Mouse (Mus musculus): ENCODE measurements around the gene Hsf2bp. TPM values are rescaled to one million over a fixed set of nuclear protein-coding genes. Genes with fewer than 3 reads are reported as not detected.
"Not testable (repeated sequence)": the region's sequence is repeated elsewhere in the genome, so short reads cannot be mapped to it uniquely, and the experiment has no call there.

The Hsf2bp gene
- polyA plus RNA-seq, 1 experiment from 2014 or later, result 0.44 TPM

- ATAC-seq (replicated peaks; ENCODE audit: insufficient number of reproducible peaks, low FRiP score, low TSS enrichment), result not testable (repeated sequence)
These were observed 28.6 kb upstream of the Hsf2bp start for GRCm38 (mm10) chr17:32064762-32065161.

GRCm38 (mm10) chr17:32063654-32064053 is 27.5 kb upstream of the Hsf2bp start:
- Histone ChIP-seq H3K9ac (ENCODE audit: low read depth, low read length) (no peak overlapping the region), H3K4me3 (ENCODE audit: low read depth, low read length) (no peak overlapping the region), H3K4me2 (no peak overlapping the region), H3K4me1 (ENCODE audit: control insufficient read depth, insufficient read depth, low read length) (peaks cover 7% of the 10 kb centered on the region; the same call in 1 of the 2 replicates), H3K27ac (ENCODE audit: low read depth, low read length) (no peak overlapping the region), H3K27me3 (ENCODE audit: control insufficient read depth, insufficient read depth, low read length) (no peaks in the 10 kb centered on the region), H3K9me3 (replicated peaks; ENCODE audit: control insufficient read depth, low read length) (no peaks in the 10 kb centered on the region), H3K36me3 (ENCODE audit: control insufficient read depth, insufficient read depth, low read length) (peaks cover 15% of the 10 kb centered on the region)
- WGBS (ENCODE audit: insufficient replicate concordance), result 46% methylated on average over 2 of the region's 2 CpGs
- no peak for ATAC-seq (replicated peaks; ENCODE audit: insufficient number of reproducible peaks, low FRiP score, low TSS enrichment)

More at GRCm38 (mm10) chr17:32064762-32065161, 28.6 kb upstream of the Hsf2bp start:
- not testable (repeated sequence) for H3K4me1 ChIP-seq (ENCODE audit: control insufficient read depth, insufficient read depth, low read length); H3K27me3 ChIP-seq (ENCODE audit: control insufficient read depth, insufficient read depth, low read length); H3K4me3 ChIP-seq (ENCODE audit: low read depth, low read length); H3K9me3 ChIP-seq (replicated peaks; ENCODE audit: control insufficient read depth, low read length); H3K9ac ChIP-seq (ENCODE audit: low read depth, low read length); H3K27ac ChIP-seq (ENCODE audit: low read depth, low read length); H3K4me2 ChIP-seq
- WGBS (ENCODE audit: insufficient replicate concordance), result 64% methylated on average over 8 of the region's 8 CpGs
- peaks cover 15% of the 10 kb centered on the region for H3K36me3 ChIP-seq (ENCODE audit: control insufficient read depth, insufficient read depth, low read length)

GRCm38 (mm10) chr17:32061219-32061618 is 25.1 kb upstream of the Hsf2bp start:
- Histone ChIP-seq H3K9me3 (replicated peaks; ENCODE audit: control insufficient read depth, low read length) (no peaks in the 10 kb centered on the region), H3K27ac (ENCODE audit: low read depth, low read length) (no peak overlapping the region), H3K4me2 (no peak overlapping the region), H3K9ac (ENCODE audit: low read depth, low read length) (no peak overlapping the region), H3K27me3 (ENCODE audit: control insufficient read depth, insufficient read depth, low read length) (no peaks in the 10 kb centered on the region), H3K4me1 (ENCODE audit: control insufficient read depth, insufficient read depth, low read length) (peaks cover 7% of the 10 kb centered on the region; the same call in 1 of the 2 replicates), H3K36me3 (ENCODE audit: control insufficient read depth, insufficient read depth, low read length) (peaks cover 31% of the 10 kb centered on the region), H3K4me3 (ENCODE audit: low read depth, low read length) (no peak overlapping the region)
- WGBS (ENCODE audit: insufficient replicate concordance), result 93% methylated on average over 14 of the region's 14 CpGs
- no peak for ATAC-seq (replicated peaks; ENCODE audit: insufficient number of reproducible peaks, low FRiP score, low TSS enrichment)

GRCm38 (mm10) chr17:32059084-32059483 is 22.9 kb upstream of the Hsf2bp start:
- Histone ChIP-seq H3K4me3 (ENCODE audit: low read depth, low read length) (no peak overlapping the region), H3K9ac (ENCODE audit: low read depth, low read length) (no peak overlapping the region), H3K27ac (ENCODE audit: low read depth, low read length) (no peak overlapping the region), H3K4me1 (ENCODE audit: control insufficient read depth, insufficient read depth, low read length) (peaks cover 7% of the 10 kb centered on the region; the same call in 1 of the 2 replicates), H3K9me3 (replicated peaks; ENCODE audit: control insufficient read depth, low read length) (no peaks in the 10 kb centered on the region), H3K4me2 (no peak overlapping the region), H3K36me3 (ENCODE audit: control insufficient read depth, insufficient read depth, low read length) (peaks cover 39% of the 10 kb centered on the region), H3K27me3 (ENCODE audit: control insufficient read depth, insufficient read depth, low read length) (no peaks in the 10 kb centered on the region)
- ATAC-seq (replicated peaks; ENCODE audit: insufficient number of reproducible peaks, low FRiP score, low TSS enrichment), result no peak
- WGBS (ENCODE audit: insufficient replicate concordance), result 93% methylated on average over 2 of the region's 2 CpGs

- Histone ChIP-seq H3K36me3 (ENCODE audit: control insufficient read depth, insufficient read depth, low read length) (peaks cover 40% of the 10 kb centered on the region), H3K4me2 (no peak overlapping the region), H3K9me3 (replicated peaks; ENCODE audit: control insufficient read depth, low read length) (no peaks in the 10 kb centered on the region), H3K27me3 (ENCODE audit: control insufficient read depth, insufficient read depth, low read length) (no peaks in the 10 kb centered on the region), H3K27ac (ENCODE audit: low read depth, low read length) (no peak overlapping the region), H3K9ac (ENCODE audit: low read depth, low read length) (no peak overlapping the region), H3K4me3 (ENCODE audit: low read depth, low read length) (no peak overlapping the region), H3K4me1 (ENCODE audit: control insufficient read depth, insufficient read depth, low read length) (peaks cover 2% of the 10 kb centered on the region; the same call in 1 of the 2 replicates)
- WGBS (ENCODE audit: insufficient replicate concordance), result 95% methylated on average over 2 of the region's 2 CpGs
- no peak for ATAC-seq (replicated peaks; ENCODE audit: insufficient number of reproducible peaks, low FRiP score, low TSS enrichment)
These were observed 21.7 kb upstream of the Hsf2bp start for GRCm38 (mm10) chr17:32057843-32058242.

GRCm38 (mm10) chr17:32053677-32054076 is 17.5 kb upstream of the Hsf2bp start:
- H3K9ac ChIP-seq (ENCODE audit: low read depth, low read length), result no peak overlapping the region
- H3K27ac ChIP-seq (ENCODE audit: low read depth, low read length), result no peak overlapping the region
- H3K4me1 ChIP-seq (ENCODE audit: control insufficient read depth, insufficient read depth, low read length), result no peaks in the 10 kb centered on the region
- no peak overlapping the region for H3K4me3 ChIP-seq (ENCODE audit: low read depth, low read length)
- no peak for ATAC-seq (replicated peaks; ENCODE audit: insufficient number of reproducible peaks, low FRiP score, low TSS enrichment)
- H3K4me2 ChIP-seq, result no peak overlapping the region
- H3K36me3 ChIP-seq (ENCODE audit: control insufficient read depth, insufficient read depth, low read length), result peaks cover 39% of the 10 kb centered on the region
- H3K27me3 ChIP-seq (ENCODE audit: control insufficient read depth, insufficient read depth, low read length), result no peaks in the 10 kb centered on the region
- WGBS (ENCODE audit: insufficient replicate concordance), result 82% methylated on average over 5 of the region's 5 CpGs
- H3K9me3 ChIP-seq (replicated peaks; ENCODE audit: control insufficient read depth, low read length), result no peaks in the 10 kb centered on the region

GRCm38 (mm10) chr17:32052237-32053080 is 16.3 kb upstream of the Hsf2bp start:
- H3K9ac ChIP-seq (ENCODE audit: low read depth, low read length), result no peak overlapping the region
- no peak overlapping the region for H3K27ac ChIP-seq (ENCODE audit: low read depth, low read length)
- H3K4me1 ChIP-seq (ENCODE audit: control insufficient read depth, insufficient read depth, low read length), result no peaks in the 10 kb centered on the region
- 71% methylated on average over 5 of the region's 5 CpGs for WGBS (ENCODE audit: insufficient replicate concordance)
- ATAC-seq (replicated peaks; ENCODE audit: insufficient number of reproducible peaks, low FRiP score, low TSS enrichment), result no peak
- H3K9me3 ChIP-seq (replicated peaks; ENCODE audit: control insufficient read depth, low read length), result no peaks in the 10 kb centered on the region
- H3K4me2 ChIP-seq, result no peak overlapping the region
- H3K36me3 ChIP-seq (ENCODE audit: control insufficient read depth, insufficient read depth, low read length), result peaks cover 37% of the 10 kb centered on the region
- no peak overlapping the region for H3K4me3 ChIP-seq (ENCODE audit: low read depth, low read length)
- H3K27me3 ChIP-seq (ENCODE audit: control insufficient read depth, insufficient read depth, low read length), result no peaks in the 10 kb centered on the region

- H3K36me3 ChIP-seq (ENCODE audit: control insufficient read depth, insufficient read depth, low read length), result peaks cover 27% of the 10 kb centered on the region
These were observed 14.5 kb upstream of the Hsf2bp start for GRCm38 (mm10) chr17:32050609-32051008.

GRCm38 (mm10) chr17:32049914-32050313 is 13.8 kb upstream of the Hsf2bp start:
- ATAC-seq (replicated peaks; ENCODE audit: insufficient number of reproducible peaks, low FRiP score, low TSS enrichment), result no peak
- H3K27me3 ChIP-seq (ENCODE audit: control insufficient read depth, insufficient read depth, low read length), result no peaks in the 10 kb centered on the region
- no peak overlapping the region for H3K27ac ChIP-seq (ENCODE audit: low read depth, low read length)
- H3K9me3 ChIP-seq (replicated peaks; ENCODE audit: control insufficient read depth, low read length), result no peaks in the 10 kb centered on the region
- H3K4me3 ChIP-seq (ENCODE audit: low read depth, low read length), result no peak overlapping the region
- WGBS (ENCODE audit: insufficient replicate concordance), result 77% methylated on average over 4 of the region's 4 CpGs
- no peak overlapping the region for H3K4me2 ChIP-seq
- no peak overlapping the region for H3K9ac ChIP-seq (ENCODE audit: low read depth, low read length)
- peaks cover 23% of the 10 kb centered on the region for H3K36me3 ChIP-seq (ENCODE audit: control insufficient read depth, insufficient read depth, low read length)
- H3K4me1 ChIP-seq (ENCODE audit: control insufficient read depth, insufficient read depth, low read length), result no peaks in the 10 kb centered on the region

More at GRCm38 (mm10) chr17:32050609-32051008, 14.5 kb upstream of the Hsf2bp start:
- Histone ChIP-seq H3K9ac (ENCODE audit: low read depth, low read length) (no peak overlapping the region), H3K9me3 (replicated peaks; ENCODE audit: control insufficient read depth, low read length) (no peaks in the 10 kb centered on the region), H3K27ac (ENCODE audit: low read depth, low read length) (no peak overlapping the region), H3K4me3 (ENCODE audit: low read depth, low read length) (no peak overlapping the region), H3K27me3 (ENCODE audit: control insufficient read depth, insufficient read depth, low read length) (no peaks in the 10 kb centered on the region), H3K4me2 (no peak overlapping the region), H3K4me1 (ENCODE audit: control insufficient read depth, insufficient read depth, low read length) (no peaks in the 10 kb centered on the region)
- ATAC-seq (replicated peaks; ENCODE audit: insufficient number of reproducible peaks, low FRiP score, low TSS enrichment), result no peak
- 90% methylated on average over 6 of the region's 6 CpGs for WGBS (ENCODE audit: insufficient replicate concordance)

Data from heart, embryonic 11.5 days (tissue).